Mouse (Mus musculus) embryonic fibroblast, embryonic 13.5 days (primary cell): Measurements from ENCODE around the gene Mpped2.

ENCODE experiments used
- CTCF ChIP-seq: IDR thresholded peaks from 2 replicates; pipeline ENCODE4 v1.5.1; 2011; ENCODE audit warnings: mild to moderate bottlenecking, control low read depth, low read length, moderate library complexity, borderline replicate concordance; ENCODE audit not compliant: insufficient read depth
- POLR2A ChIP-seq: IDR thresholded peaks from 2 replicates; pipeline ENCODE4 v1.6.1; 2011; ENCODE audit warnings: low read depth, mild to moderate bottlenecking, control low read depth, low read length, moderate library complexity

GRCm38 (mm10) chr2:106863050-106863653 lies 170.1 kb downstream of the Mpped2 start:
- TF ChIP-seq CTCF: no peak
- no peak for TF ChIP-seq POLR2A
